14 mouse cellular contexts compared by ENCODE assay signal in the genomic region with DNA sequence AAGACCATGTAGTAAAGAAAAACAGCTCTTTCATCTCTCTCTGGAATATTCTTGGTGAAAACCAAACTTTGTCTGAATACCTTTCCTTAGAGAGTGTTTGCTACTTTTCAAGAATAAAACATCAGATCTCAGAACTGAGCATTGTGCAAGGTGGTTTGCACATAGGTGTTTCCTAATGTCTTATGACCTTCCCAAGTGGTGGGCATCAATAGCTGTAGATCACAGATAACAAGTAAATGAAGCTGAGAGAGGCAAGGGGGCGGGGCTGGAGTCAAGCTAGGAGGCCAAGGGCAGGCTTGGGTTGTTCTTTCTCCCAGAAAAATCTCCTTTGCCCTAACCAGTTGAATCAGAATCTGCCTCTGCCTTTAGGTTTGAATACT. TPM values are rescaled to one million over a fixed set of nuclear protein-coding genes. Genes with fewer than 3 reads are reported as not detected.
"Had no signal": no experiment of that assay in that cellular context is flagged by ENCODE, and none has a peak within 500 bp of the region (broad histone marks: within the 10 kb centered on the region; RNA-seq: fewer than 3 reads in every experiment).

No protein-coding gene starts in this region.

- H3K4me1 ChIP-seq: limb, embryonic 13.5 days; midbrain, embryonic 12.5 days; neural tube, embryonic 13.5 days; stomach, embryonic 15.5 days had no signal

- H3K4me3 ChIP-seq: layer of hippocampus, adult 2 months; limb, embryonic 13.5 days; liver, embryonic 13.5 days; midbrain, embryonic 12.5 days; neural tube, embryonic 13.5 days; stomach, embryonic 15.5 days had no signal

- H3K27ac ChIP-seq: layer of hippocampus, adult 2 months; limb, embryonic 13.5 days; midbrain, embryonic 12.5 days; neural tube, embryonic 13.5 days; stomach, embryonic 15.5 days had no signal

- DNase-seq: kidney, postnatal 10 days; kidney, postnatal 4 days; left cerebral cortex, postnatal 4 days; liver, embryonic 13.5 days; lung, adult 18-20 months; right cerebral cortex, postnatal 14 days; thymus, adult 2 months; thymus, postnatal 4 days had no signal

- H3K36me3 ChIP-seq: limb, embryonic 13.5 days; liver, embryonic 13.5 days; midbrain, embryonic 12.5 days; neural tube, embryonic 13.5 days; stomach, embryonic 15.5 days had no signal

RNA-seq across cellular contexts. Expression of gene Ptger3, which starts 9.6 kb away (rescaled TPM):
- polyA plus RNA-seq: testis, adult 2 months had no signal
